Comparison of ENCODE assay signal across 19 mouse cellular contexts in the genomic region with DNA sequence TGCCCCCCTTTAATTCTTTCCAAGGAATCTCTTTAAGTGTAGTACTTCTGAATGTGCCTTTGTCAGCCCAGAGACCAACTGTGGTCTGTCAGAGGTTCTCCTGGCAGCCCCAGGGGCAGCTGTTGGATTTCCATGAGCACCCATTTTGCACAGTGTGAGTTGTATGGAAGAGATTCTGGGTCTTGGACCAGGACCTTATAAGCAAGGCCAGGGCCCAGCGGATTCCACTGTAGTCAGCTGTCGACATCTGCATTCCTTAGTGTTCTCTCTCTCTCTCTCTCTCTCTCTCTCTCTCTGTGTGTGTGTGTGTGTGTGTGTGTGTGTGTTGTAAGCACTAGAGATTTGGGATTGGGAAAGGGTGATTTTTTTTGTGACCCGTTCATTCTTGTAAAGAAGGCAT. TPM values are rescaled to one million over a fixed set of nuclear protein-coding genes. Genes with fewer than 3 reads are reported as not detected.
DNase-seq lines count a peak whose midpoint lies in the region; ATAC-seq and TF ChIP-seq lines count a peak whose summit lies in the region.
"Had no signal": no experiment of that assay in that cellular context is flagged by ENCODE, and none has a peak within 500 bp of the region (broad histone marks: within the 10 kb centered on the region; RNA-seq: fewer than 3 reads in every experiment).

No protein-coding gene starts in this region.

- peaks cover 32% of the 10 kb centered on the region for H3K36me3 ChIP-seq in heart, embryonic 10.5 days
- peaks cover 26% of the 10 kb centered on the region for H3K36me3 ChIP-seq in forebrain, embryonic 12.5 days (replicated peaks)

- H3K4me2 ChIP-seq in forebrain, embryonic 12.5 days, result no peak overlapping the region
- H3K4me2 ChIP-seq: hindbrain, embryonic 14.5 days; intestine, embryonic 15.5 days; midbrain, embryonic 13.5 days had no signal

- no peaks in the 10 kb centered on the region for H3K27me3 ChIP-seq in heart, embryonic 10.5 days (ENCODE audit: insufficient read depth, poor library complexity, severe bottlenecking)
- no peaks in the 10 kb centered on the region for H3K27me3 ChIP-seq in forebrain, embryonic 12.5 days
- H3K27me3 ChIP-seq: CH12.LX; intestine, embryonic 15.5 days; midbrain, embryonic 13.5 days had no signal

- H3K4me3 ChIP-seq in gastrocnemius, adult 2 months, result no peak overlapping the region
- no peak overlapping the region for H3K4me3 ChIP-seq in heart, embryonic 10.5 days
- no peak overlapping the region for H3K4me3 ChIP-seq in forebrain, embryonic 12.5 days (replicated peaks)
- H3K4me3 ChIP-seq: intestine, embryonic 15.5 days; midbrain, embryonic 13.5 days had no signal

- TF ChIP-seq CTCF in gastrocnemius, adult 2 months (IDR thresholded peaks at IDR 0.05), result no peak

- 70% methylated on average over 3 of the region's 3 CpGs for WGBS in heart, embryonic 10.5 days
- 83% methylated on average over 3 of the region's 3 CpGs for WGBS in forebrain, embryonic 12.5 days

- no peak overlapping the region for H3K9ac ChIP-seq in forebrain, embryonic 12.5 days
- H3K9ac ChIP-seq: hindbrain, embryonic 14.5 days; intestine, embryonic 15.5 days; midbrain, embryonic 13.5 days had no signal

- no peak for ATAC-seq in forebrain, embryonic 12.5 days (ENCODE audit: low FRiP score)
- ATAC-seq: forebrain, embryonic 14.5 days; intestine, embryonic 15.5 days; midbrain, embryonic 13.5 days had no signal

- H3K4me1 ChIP-seq in heart, embryonic 10.5 days, result peaks cover 9% of the 10 kb centered on the region; the same call in 1 of the 2 replicates
- no peaks in the 10 kb centered on the region for H3K4me1 ChIP-seq in forebrain, embryonic 12.5 days
- H3K4me1 ChIP-seq: intestine, embryonic 15.5 days; midbrain, embryonic 13.5 days had no signal

- no peak for DNase-seq in gastrocnemius, adult 2 months
- DNase-seq in gastrocnemius, adult 18-20 months (ENCODE audit: low spot score), result no peak
- DNase-seq in heart, postnatal 4 days, result peak; percentile 33
- no peak for DNase-seq in heart, embryonic 10.5 days (ENCODE audit: low spot score)
- peak; percentile 48 for DNase-seq in NIH3T3 (ENCODE audit: low read depth)
- peak; percentile 39 for DNase-seq in lung, postnatal 14 days
- no peak for DNase-seq in embryo, embryonic 9.5 days (ENCODE audit: extremely low spot score)
- DNase-seq: adrenal gland, adult 2 months; cerebellum, postnatal 14 days; embryo, embryonic 11 days; right cerebral cortex, postnatal 25 days; thymus, postnatal 14 days had no signal

- H3K27ac ChIP-seq in gastrocnemius, adult 2 months, result peak overlapping the region; percentile 69
- no peak overlapping the region for H3K27ac ChIP-seq in heart, embryonic 10.5 days
- no peak overlapping the region for H3K27ac ChIP-seq in forebrain, embryonic 12.5 days
- H3K27ac ChIP-seq: hindbrain, embryonic 14.5 days; intestine, embryonic 15.5 days; macrophage; midbrain, embryonic 13.5 days had no signal

- no peaks in the 10 kb centered on the region for H3K9me3 ChIP-seq in heart, embryonic 10.5 days
- no peaks in the 10 kb centered on the region for H3K9me3 ChIP-seq in forebrain, embryonic 12.5 days
- H3K9me3 ChIP-seq: intestine, embryonic 15.5 days; midbrain, embryonic 13.5 days had no signal

- intact Hi-C loops in gastrocnemius, adult 2 months (cut with DNase I), result no loop called here

RNA-seq across cellular contexts. Expression of gene Adsl, which starts 11.6 kb away (rescaled TPM):
- 100 to 1,000 TPM; 173 to 178 TPM for total RNA-seq in gastrocnemius, adult 2 months (2021)
- 100 to 1,000 TPM; 159 to 170 TPM for total RNA-seq in gastrocnemius, adult 18-20 months (2021)
- total RNA-seq in heart, postnatal 4 days (2021), result 10 to 100 TPM; 86.7 to 91.9 TPM
- polyA plus RNA-seq in heart, embryonic 10.5 days (2016; fragmentation: Nextera tagmentation; extraction: Ambion mirVana), result 220 and 222 TPM in 2 replicates
- 140 and 160 TPM in 2 replicates for polyA plus RNA-seq in forebrain, embryonic 12.5 days (2016; fragmentation: Nextera tagmentation; extraction: Ambion mirVana)

RNA-seq across cellular contexts. Expression of gene Sgsm3, which starts 40.9 kb away (rescaled TPM):
- 10 to 100 TPM; 16.9 to 20.4 TPM for total RNA-seq in gastrocnemius, adult 2 months (2021)
- 10 to 100 TPM; 17.3 to 19.2 TPM for total RNA-seq in gastrocnemius, adult 18-20 months (2021)
- total RNA-seq in heart, postnatal 4 days (2021), result 10 to 100 TPM; 10.3 to 10.8 TPM
- polyA plus RNA-seq in heart, embryonic 10.5 days (2016; fragmentation: Nextera tagmentation; extraction: Ambion mirVana), result 23.7 and 26.4 TPM in 2 replicates
- polyA plus RNA-seq in forebrain, embryonic 12.5 days (2016; fragmentation: Nextera tagmentation; extraction: Ambion mirVana), result 35.5 and 42.4 TPM in 2 replicates

Comparison
In these comparisons a context has a peak if more than half of its experiments do, and no peak if none do; other contexts are left out.
1. DNase-seq: peak in heart, postnatal 4 days (single experiment), NIH3T3 (single experiment) and lung, postnatal 14 days (single experiment); none in gastrocnemius, adult 2 months (single experiment), gastrocnemius, adult 18-20 months (single experiment), heart, embryonic 10.5 days (single experiment) and embryo, embryonic 9.5 days (single experiment).